Mouse (Mus musculus): ENCODE results near the gene Mlc1. TPM values are rescaled to one million over a fixed set of nuclear protein-coding genes. Genes with fewer than 3 reads are reported as not detected.

The Mlc1 gene
- not detected for total RNA-seq (2018; cell fraction: chromatin; rRNA removed)
- total RNA-seq (2018; cell fraction: cytosol; rRNA removed), result not detected
- total RNA-seq (2018; cell fraction: nucleus; rRNA removed), result not detected
- polyA plus RNA-seq (2018), result not detected in 3 replicates

DNA sequence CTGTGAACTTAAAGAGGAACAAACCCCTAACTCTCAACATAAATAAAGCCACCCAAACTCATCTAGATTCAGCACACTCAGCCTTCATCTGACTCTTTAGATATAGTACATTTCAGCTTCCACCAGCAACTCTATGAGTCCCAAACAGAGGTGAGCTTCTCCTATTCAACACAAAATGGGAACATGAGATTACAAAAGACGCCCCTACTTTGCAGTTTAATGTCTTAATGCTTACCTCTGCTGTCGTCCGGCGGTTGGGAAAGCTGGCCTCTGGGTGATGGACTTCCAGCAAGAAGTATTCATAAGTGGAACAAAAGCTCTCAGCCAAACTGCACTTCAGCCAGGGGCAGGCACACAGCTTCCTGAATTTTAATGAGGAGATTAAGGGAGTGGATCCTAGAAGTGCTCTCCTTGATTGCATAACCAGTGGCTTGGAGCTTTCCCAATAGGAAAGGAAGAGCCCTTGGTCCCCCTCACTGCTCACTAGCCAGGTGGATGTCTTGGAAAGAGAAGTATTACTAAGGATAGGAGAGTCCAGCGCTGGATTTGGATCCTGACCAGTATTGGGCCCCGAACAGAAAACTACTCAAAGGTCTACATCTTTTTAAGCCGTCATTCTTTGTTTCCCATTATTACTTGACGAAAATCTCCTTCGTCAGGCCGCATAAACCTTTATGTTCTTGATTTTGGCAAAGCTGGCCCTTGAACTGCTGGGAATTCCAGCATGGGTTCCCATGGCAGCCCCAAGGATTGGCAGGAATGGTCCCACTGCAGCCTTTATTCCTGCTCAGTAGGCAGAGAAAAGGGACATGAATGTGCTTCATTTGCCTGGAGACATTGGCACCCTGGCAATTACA, at the start of gene Mlc1:
TSS of gene Mlc1 (minus strand) at position 727 of the 857 bp plus-strand sequence.
- Histone ChIP-seq H3K4me3 (ENCODE audit: inconsistent target) (no peak within 1 kb of the TSS), H3K27ac (no peak within 1 kb of the TSS), H3K79me2 (ENCODE audit: inconsistent target) (no peaks in the 10 kb centered on the region), H3K36me3 (ENCODE audit: inconsistent target) (no peaks in the 10 kb centered on the region)
- 86% methylated on average over 10 of the region's 10 CpGs for WGBS (ENCODE audit: missing documents)

DNA sequence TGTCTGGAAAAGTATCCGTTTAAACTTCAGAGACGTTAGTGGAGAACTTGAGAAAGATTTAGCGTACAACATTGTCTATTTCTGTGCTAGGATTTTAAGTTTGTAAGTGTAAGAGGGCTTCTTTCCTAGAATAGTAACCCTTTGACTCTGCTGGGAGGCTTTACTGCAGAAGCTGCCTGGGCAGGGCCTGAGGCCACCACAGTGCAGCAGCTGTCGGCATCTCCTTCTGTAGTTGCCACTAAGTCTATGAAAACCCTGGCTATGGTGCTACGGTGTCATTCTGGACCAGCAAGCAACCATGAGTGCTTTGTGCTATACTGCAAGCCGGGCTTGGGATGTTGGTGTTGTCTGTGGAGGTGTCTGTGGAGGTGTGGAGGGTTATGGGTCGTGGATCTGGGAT, 41.7 kb upstream of the Mlc1 start:
- no peak overlapping the region for H3K27ac ChIP-seq
- no peaks in the 10 kb centered on the region for H3K79me2 ChIP-seq (ENCODE audit: inconsistent target)
- H3K4me3 ChIP-seq (ENCODE audit: inconsistent target), result no peak overlapping the region
- WGBS (ENCODE audit: missing documents), result 86% methylated on average over 7 of the region's 7 CpGs
- no peaks in the 10 kb centered on the region for H3K36me3 ChIP-seq (ENCODE audit: inconsistent target)

DNA sequence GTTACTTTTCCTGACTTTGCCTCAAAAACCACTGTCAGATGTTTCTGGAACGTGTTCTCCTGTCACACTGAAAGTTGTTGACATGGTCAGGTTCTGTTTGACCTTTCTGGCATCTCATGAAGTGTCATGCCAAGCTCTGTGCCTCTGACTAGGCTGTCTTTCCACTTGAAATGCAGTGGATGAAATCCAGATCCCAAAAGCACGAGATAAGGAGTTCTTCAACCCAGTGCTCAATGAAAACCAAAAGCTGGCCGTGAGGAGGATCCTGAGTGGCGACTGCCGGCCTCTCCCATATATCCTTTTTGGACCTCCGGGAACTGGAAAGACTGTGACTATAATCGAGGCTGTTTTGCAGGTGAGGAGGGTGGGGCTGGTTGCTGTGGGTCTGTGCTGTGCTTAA, 41.3 kb upstream of the Mlc1 start:
- H3K27ac ChIP-seq, result no peak overlapping the region
- H3K4me3 ChIP-seq (ENCODE audit: inconsistent target), result no peak overlapping the region
- no peaks in the 10 kb centered on the region for H3K36me3 ChIP-seq (ENCODE audit: inconsistent target)
- H3K79me2 ChIP-seq (ENCODE audit: inconsistent target), result no peaks in the 10 kb centered on the region
- 72% methylated on average over 7 of the region's 7 CpGs for WGBS (ENCODE audit: missing documents)

DNA sequence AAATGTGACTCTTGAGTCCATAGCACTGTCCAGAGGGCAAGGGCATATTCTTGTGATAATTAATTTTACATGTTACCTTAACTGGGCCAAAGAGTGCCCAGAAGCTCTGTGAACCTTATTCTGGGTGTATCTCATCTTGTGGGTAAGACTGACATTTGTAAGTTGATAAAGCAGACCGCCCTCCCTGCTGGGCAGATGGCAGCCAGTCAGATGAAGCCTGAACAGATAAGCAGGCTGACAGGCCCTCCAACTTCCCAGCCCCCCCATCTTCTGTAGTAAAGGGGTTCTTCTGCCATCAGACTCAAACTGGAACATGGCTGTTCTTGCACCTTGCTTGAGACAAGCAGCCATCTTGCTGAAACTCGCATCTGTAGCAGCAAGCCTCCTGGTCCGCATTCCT, 37.9 kb upstream of the Mlc1 start:
- 95% methylated on average over 3 of the region's 3 CpGs for WGBS (ENCODE audit: missing documents)
- no peak overlapping the region for H3K27ac ChIP-seq
- no peaks in the 10 kb centered on the region for H3K36me3 ChIP-seq (ENCODE audit: inconsistent target)
- H3K4me3 ChIP-seq (ENCODE audit: inconsistent target), result no peak overlapping the region
- no peaks in the 10 kb centered on the region for H3K79me2 ChIP-seq (ENCODE audit: inconsistent target)

DNA sequence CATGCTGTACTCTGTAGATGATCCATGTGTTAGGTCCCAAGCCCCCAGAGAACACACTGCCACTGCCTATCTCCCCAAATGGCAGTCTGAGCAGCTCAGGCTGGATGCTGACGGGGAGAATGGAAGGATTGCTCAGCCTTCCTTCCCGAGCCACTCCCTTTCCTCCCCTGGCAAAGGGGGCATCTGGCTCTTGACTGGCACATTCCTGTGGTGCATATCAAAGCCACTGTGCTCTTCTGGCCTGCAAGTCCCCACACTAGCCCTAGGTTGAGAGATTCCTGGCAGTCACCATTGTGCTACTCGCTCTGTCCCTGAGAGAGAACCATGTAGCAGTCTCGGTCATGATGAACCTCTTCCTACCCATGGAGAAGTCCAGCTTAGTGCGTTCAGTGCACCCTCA, 29.0 kb upstream of the Mlc1 start:
- no peak overlapping the region for H3K4me3 ChIP-seq (ENCODE audit: inconsistent target)
- no peak overlapping the region for H3K27ac ChIP-seq
- WGBS (ENCODE audit: missing documents), result 79% methylated on average over 5 of the region's 5 CpGs
- no peaks in the 10 kb centered on the region for H3K36me3 ChIP-seq (ENCODE audit: inconsistent target)
- H3K79me2 ChIP-seq (ENCODE audit: inconsistent target), result no peaks in the 10 kb centered on the region

DNA sequence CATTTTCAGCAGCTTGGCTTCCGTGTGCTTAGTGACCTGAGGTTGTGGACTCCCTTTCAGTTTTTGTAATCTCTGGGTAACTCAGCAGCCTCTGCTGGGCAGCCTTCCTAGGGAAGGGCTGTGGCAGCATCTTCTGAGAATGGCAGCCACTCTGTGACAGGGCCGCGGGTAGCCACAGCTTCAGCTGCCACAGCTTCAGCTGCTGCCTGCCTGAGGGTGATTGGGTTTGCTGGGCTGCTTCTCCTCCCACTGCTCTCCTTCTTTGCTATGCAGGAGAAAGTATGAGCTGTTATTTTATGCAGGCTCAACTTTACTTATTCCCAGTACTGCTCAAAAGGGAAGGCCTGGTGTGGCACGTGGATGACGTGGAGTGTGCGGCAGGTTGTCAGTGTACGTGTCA, 28.2 kb upstream of the Mlc1 start:
- 94% methylated on average over 7 of the region's 7 CpGs for WGBS (ENCODE audit: missing documents)
- Histone ChIP-seq H3K4me3 (ENCODE audit: inconsistent target) (no peak overlapping the region), H3K27ac (no peak overlapping the region), H3K79me2 (ENCODE audit: inconsistent target) (no peaks in the 10 kb centered on the region), H3K36me3 (ENCODE audit: inconsistent target) (no peaks in the 10 kb centered on the region)

DNA sequence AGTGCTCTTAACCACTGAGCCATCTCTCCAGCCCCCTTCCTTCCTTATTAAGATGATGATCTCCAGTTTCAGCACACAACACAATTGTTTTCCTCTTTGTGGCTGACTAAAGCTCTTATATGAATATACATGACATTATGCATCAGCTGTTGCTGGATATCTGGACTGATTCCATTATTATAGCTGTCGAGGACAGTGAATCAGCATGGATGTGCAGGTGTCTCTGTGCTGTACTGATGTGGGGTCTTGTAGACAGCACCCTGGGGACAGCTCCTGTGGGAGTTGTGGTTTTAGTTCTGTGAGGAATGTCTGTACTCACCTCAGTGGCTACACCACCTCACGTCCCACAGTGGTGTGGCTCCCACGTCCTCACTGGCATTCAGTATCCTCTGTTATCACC, 22.4 kb upstream of the Mlc1 start:
- 72% methylated on average over 3 of the region's 3 CpGs for WGBS (ENCODE audit: missing documents)
- Histone ChIP-seq H3K27ac (no peak overlapping the region), H3K79me2 (ENCODE audit: inconsistent target) (no peaks in the 10 kb centered on the region), H3K36me3 (ENCODE audit: inconsistent target) (no peaks in the 10 kb centered on the region), H3K4me3 (ENCODE audit: inconsistent target) (no peak overlapping the region)

DNA sequence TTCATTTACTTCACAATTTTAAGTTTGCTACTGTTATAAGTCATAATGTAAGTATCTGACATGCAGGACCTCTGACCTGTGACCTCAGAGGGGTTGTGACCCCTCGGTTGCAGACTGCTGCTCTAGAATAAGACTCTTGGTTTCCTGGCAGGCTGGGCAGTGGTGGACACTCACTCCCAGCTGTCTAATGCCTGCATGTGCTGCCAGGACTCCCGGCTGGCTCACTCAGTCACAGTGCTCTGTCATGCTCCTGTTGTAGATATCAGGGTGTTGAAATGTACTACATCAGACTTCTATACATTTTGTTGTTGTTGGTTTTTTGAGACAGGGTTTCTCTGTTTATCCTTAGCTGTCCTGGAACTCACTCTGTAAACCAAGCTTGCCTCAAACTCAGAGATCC, 21.6 kb upstream of the Mlc1 start:
- Histone ChIP-seq H3K79me2 (ENCODE audit: inconsistent target) (no peaks in the 10 kb centered on the region), H3K27ac (no peak overlapping the region), H3K36me3 (ENCODE audit: inconsistent target) (no peaks in the 10 kb centered on the region), H3K4me3 (ENCODE audit: inconsistent target) (no peak overlapping the region)
- WGBS (ENCODE audit: missing documents), result 81% methylated on average over 2 of the region's 2 CpGs

DNA sequence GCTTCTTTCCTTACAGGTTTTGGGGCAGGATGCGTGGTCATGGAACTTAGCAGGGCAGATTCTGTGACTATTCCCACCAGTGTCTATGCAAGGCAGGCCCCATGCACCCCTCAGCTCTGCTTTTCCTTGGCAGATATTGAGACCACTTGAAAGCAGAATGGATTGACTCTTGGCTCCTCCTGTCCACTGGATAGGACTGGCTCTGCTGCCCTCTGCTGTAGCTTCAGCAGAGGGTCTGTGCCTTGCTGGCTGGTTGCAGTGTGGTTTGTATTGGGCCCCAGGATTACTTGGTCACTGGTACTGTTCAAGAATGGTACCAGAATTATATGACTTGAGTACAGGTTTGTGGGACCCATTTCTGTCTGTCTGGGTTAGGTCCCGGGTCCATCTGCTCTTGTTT, 20.3 kb upstream of the Mlc1 start:
- no peak overlapping the region for H3K4me3 ChIP-seq (ENCODE audit: inconsistent target)
- no peaks in the 10 kb centered on the region for H3K79me2 ChIP-seq (ENCODE audit: inconsistent target)
- H3K36me3 ChIP-seq (ENCODE audit: inconsistent target), result no peaks in the 10 kb centered on the region
- H3K27ac ChIP-seq, result no peak overlapping the region
- WGBS (ENCODE audit: missing documents), result 81% methylated on average over 2 of the region's 2 CpGs

DNA sequence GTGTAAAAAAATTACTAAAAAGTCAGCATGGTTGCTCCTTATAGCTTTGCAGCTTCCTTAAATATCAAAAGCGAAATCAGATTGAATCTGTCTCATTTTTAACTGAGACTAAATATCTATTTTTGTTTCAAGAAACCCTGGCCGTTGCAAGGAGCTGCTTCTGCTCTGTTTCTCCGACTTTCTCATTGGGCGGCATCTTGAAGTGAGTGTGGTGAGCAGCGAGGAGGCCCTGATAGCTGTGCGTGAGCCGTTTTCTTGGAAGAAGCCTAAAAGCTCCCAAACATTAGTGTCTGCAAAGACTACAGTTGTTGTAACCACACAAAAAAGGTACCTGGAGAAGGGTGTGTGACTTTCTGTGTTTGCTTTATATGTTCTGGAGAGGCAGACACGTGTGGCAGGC, 19.8 kb upstream of the Mlc1 start:
- Histone ChIP-seq H3K36me3 (ENCODE audit: inconsistent target) (no peaks in the 10 kb centered on the region), H3K79me2 (ENCODE audit: inconsistent target) (no peaks in the 10 kb centered on the region), H3K27ac (no peak overlapping the region), H3K4me3 (ENCODE audit: inconsistent target) (no peak overlapping the region)
- 80% methylated on average over 8 of the region's 8 CpGs for WGBS (ENCODE audit: missing documents)

DNA sequence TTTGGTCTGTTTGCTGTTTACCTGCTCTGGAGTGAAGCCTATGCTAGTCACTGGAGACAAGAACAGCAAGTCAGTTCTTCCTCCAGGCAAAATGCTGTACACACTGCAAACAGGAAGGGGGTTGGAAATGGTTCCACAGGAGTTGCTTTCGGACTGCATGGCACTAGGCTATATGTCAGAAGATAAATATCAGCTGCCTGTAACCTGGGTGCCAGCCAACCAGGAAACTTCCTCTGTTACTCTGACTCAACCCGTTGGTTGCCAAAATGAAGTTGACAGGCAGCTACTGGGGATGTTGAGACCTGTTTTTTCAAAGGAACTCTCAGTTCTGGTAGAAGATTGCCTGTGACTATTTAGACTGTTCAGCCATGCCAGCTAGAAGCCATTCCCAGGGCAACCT, 10.4 kb upstream of the Mlc1 start:
- Histone ChIP-seq H3K27ac (no peak overlapping the region), H3K4me3 (ENCODE audit: inconsistent target) (no peak overlapping the region), H3K36me3 (ENCODE audit: inconsistent target) (no peaks in the 10 kb centered on the region), H3K79me2 (ENCODE audit: inconsistent target) (no peaks in the 10 kb centered on the region)
- WGBS (ENCODE audit: missing documents), result 0% methylated on average over 2 of the region's 2 CpGs

DNA sequence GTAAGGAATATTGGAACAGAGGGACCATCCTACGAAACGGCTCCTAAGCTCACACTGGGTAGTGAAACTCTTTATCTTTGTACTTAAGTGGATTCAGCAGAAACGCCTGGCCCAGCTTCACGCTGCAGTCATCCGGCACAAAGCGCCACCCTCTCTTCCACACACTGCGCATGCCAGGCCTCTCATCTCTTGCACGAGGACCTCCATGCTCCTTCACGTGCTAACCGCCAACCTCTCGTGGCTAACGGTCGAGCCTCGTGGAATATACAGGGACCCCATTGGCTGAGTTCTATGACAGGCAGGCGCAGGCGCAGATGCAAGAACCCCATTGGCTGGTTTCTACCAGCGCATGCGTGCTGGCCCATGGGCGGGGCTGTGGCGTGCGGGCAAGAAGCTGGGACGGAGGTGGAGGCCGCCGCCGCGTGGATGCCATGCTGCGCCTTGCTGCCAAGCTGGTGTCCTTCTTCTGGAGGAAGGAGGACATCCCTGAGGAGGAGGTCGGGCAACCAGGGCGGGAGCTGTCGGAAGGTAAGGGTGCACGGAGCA, 3.8 kb upstream of the Mlc1 start, which contains the start of gene Mov10l1:
TSS of gene Mov10l1 (plus strand) at position 376 of the 546 bp plus-strand sequence.
- no peak within 1 kb of the TSS for H3K4me3 ChIP-seq (ENCODE audit: inconsistent target)
- no peaks in the 10 kb centered on the region for H3K36me3 ChIP-seq (ENCODE audit: inconsistent target)
- 93% methylated on average over 29 of the region's 31 CpGs for WGBS (ENCODE audit: missing documents)
- H3K27ac ChIP-seq, result no peak within 1 kb of the TSS
- H3K79me2 ChIP-seq (ENCODE audit: inconsistent target), result no peaks in the 10 kb centered on the region

DNA sequence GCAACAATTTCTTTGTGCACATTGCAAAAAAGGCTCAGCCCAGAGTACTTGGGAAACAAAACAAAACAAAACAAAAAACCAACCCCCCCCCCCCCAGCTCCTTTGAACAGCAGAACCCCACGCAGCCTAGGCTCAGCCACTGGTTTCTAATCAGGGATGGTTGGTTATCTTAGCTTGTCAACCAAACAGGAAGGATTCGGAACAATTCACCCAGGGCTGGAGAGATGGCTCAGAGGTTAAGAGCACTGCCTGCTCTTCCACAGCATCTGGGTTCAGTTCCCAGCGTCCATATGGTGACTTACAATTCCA, 285 bp upstream of the Mlc1 start:
- Histone ChIP-seq H3K27ac (no peak overlapping the region), H3K36me3 (ENCODE audit: inconsistent target) (no peaks in the 10 kb centered on the region), H3K4me3 (ENCODE audit: inconsistent target) (no peak overlapping the region), H3K79me2 (ENCODE audit: inconsistent target) (no peaks in the 10 kb centered on the region)
- 91% methylated on average over 3 of the region's 3 CpGs for WGBS (ENCODE audit: missing documents)

DNA sequence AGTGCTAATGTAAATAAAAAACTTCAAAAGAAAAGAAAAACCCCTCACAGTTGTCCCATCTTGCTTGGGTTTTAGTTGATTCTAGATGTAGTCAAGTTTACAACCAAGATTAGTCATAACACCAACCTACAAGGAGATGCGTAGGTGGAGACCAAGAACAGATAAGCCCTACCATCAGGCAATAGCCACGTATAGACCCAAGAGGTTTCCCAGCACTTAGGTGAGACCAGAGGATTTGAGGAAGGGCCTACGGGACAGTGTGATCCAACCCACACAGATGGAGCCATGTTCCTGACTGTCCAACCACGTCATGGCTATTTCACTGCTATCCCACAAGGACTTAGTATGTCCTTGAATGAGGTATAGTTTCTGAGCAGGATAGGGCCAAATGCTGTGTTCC, 6.5 kb downstream of the Mlc1 start:
- H3K79me2 ChIP-seq (ENCODE audit: inconsistent target), result no peaks in the 10 kb centered on the region
- H3K27ac ChIP-seq, result no peak overlapping the region
- 98% methylated on average over 4 of the region's 4 CpGs for WGBS (ENCODE audit: missing documents)
- H3K36me3 ChIP-seq (ENCODE audit: inconsistent target), result no peaks in the 10 kb centered on the region
- H3K4me3 ChIP-seq (ENCODE audit: inconsistent target), result no peak overlapping the region

DNA sequence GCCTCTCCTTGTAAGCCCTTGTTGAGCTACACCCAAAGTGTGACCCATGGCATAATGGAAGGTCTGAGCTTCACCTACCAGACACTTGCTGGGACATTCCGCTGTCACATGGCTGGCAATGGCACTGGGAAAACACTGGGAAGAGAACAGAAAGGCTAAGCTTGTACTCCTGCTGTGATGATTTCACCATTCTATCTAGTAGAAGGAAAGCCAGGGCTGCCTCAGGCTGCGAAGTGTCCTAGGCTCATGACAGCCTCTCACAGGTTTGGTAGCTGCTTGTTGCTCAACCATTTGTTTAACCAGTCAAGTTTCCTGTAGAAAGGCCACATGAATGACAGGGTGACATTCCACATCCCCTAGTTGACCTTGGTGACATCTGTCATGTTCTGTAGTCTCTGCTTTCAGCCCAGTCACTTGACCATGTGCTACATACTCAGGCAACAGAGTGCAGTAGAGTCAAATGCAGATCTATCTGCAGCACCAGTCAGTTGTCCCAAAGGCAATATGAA, 14.7 kb downstream of the Mlc1 start:
- Histone ChIP-seq H3K36me3 (ENCODE audit: inconsistent target) (no peaks in the 10 kb centered on the region), H3K79me2 (ENCODE audit: inconsistent target) (no peaks in the 10 kb centered on the region), H3K4me3 (ENCODE audit: inconsistent target) (no peak overlapping the region), H3K27ac (no peak overlapping the region)
- WGBS (ENCODE audit: missing documents), result 69% methylated on average over 2 of the region's 2 CpGs

Data from macrophage (primary cell).